12 mouse cellular contexts compared by ENCODE assay signal in the genomic region with DNA sequence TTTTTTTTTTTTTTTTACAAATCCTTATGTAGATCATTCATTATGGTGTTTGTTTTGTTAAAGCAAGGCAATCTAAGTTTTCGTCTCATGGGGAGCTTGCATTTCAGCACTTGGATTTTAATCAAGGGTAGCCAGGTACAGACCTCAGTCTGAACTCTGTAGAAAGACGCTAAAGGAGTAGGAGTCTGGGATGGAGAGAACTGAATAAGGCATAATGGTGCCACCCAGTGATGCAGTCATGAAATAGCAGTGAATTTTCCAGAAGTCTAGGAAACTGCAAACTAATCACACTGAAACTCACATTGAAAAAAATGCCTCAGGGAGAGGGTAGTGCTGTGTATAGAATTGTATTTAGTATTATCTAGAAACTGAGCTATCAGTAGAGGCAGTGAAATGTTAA.
DNase-seq lines count a peak whose midpoint lies in the region; ATAC-seq lines count a peak whose summit lies in the region.
"Had no signal": no experiment of that assay in that cellular context is flagged by ENCODE, and none has a peak within 500 bp of the region (broad histone marks: within the 10 kb centered on the region; RNA-seq: fewer than 3 reads in every experiment).

No protein-coding gene starts in this region.

- no peaks in the 10 kb centered on the region for H3K27me3 ChIP-seq in embryonic facial prominence, embryonic 11.5 days (ENCODE audit: control insufficient read depth, insufficient read depth, low read length)
- H3K27me3 ChIP-seq in embryonic facial prominence, embryonic 10.5 days (replicated peaks; ENCODE audit: low read depth, poor library complexity, severe bottlenecking) = no peaks in the 10 kb centered on the region

- H3K4me3 ChIP-seq in embryonic facial prominence, embryonic 11.5 days (ENCODE audit: low read depth, low read length) = no peak overlapping the region
- H3K4me3 ChIP-seq in embryonic facial prominence, embryonic 10.5 days = no peak overlapping the region
- H3K4me3 ChIP-seq: heart, embryonic 10.5 days had no signal

- WGBS in embryonic facial prominence, embryonic 11.5 days = 46% methylated on average over 2 of the region's 2 CpGs
- WGBS in embryonic facial prominence, embryonic 10.5 days = 53% methylated on average over 2 of the region's 2 CpGs

- no peaks in the 10 kb centered on the region for H3K4me1 ChIP-seq in embryonic facial prominence, embryonic 11.5 days (ENCODE audit: control insufficient read depth, insufficient read depth, low read length)
- no peaks in the 10 kb centered on the region for H3K4me1 ChIP-seq in embryonic facial prominence, embryonic 10.5 days
- H3K4me1 ChIP-seq: heart, embryonic 10.5 days had no signal

- ATAC-seq in embryonic facial prominence, embryonic 11.5 days (replicated peaks; ENCODE audit: insufficient number of reproducible peaks, low FRiP score, low TSS enrichment, low read depth) = no peak
- ATAC-seq in megakaryocyte progenitor cell, adult 5-6 weeks (replicated peaks; ENCODE audit: poor library complexity) = no peak
- ATAC-seq: inflammation-experienced regulatory T-cells, adult 6 months had no signal

- no peak overlapping the region for H3K27ac ChIP-seq in embryonic facial prominence, embryonic 11.5 days (replicated peaks; ENCODE audit: low read depth, low read length)
- H3K27ac ChIP-seq in embryonic facial prominence, embryonic 10.5 days (replicated peaks) = no peak overlapping the region
- H3K27ac ChIP-seq: heart, embryonic 10.5 days; liver, embryonic 14.5 days had no signal

- no peak overlapping the region for H3K9ac ChIP-seq in embryonic facial prominence, embryonic 11.5 days (replicated peaks; ENCODE audit: low read length)
- H3K9ac ChIP-seq: liver, embryonic 14.5 days had no signal

- no peaks in the 10 kb centered on the region for H3K36me3 ChIP-seq in embryonic facial prominence, embryonic 11.5 days (replicated peaks; ENCODE audit: control insufficient read depth, insufficient read depth, low read depth, low read length)
- no peaks in the 10 kb centered on the region for H3K36me3 ChIP-seq in embryonic facial prominence, embryonic 10.5 days (replicated peaks)
- H3K36me3 ChIP-seq: heart, embryonic 10.5 days had no signal

- H3K9me3 ChIP-seq in embryonic facial prominence, embryonic 11.5 days (replicated peaks; ENCODE audit: control insufficient read depth, low read length) = no peaks in the 10 kb centered on the region
- no peaks in the 10 kb centered on the region for H3K9me3 ChIP-seq in embryonic facial prominence, embryonic 10.5 days
- H3K9me3 ChIP-seq: heart, embryonic 10.5 days had no signal

- H3K4me2 ChIP-seq in embryonic facial prominence, embryonic 11.5 days (ENCODE audit: low read depth, low read length) = no peak overlapping the region
- H3K4me2 ChIP-seq: midbrain, embryonic 11.5 days had no signal

- peak; percentile 33 for DNase-seq in embryonic facial prominence, embryonic 11.5 days (ENCODE audit: low spot score)
- DNase-seq in embryonic facial prominence, embryonic 10.5 days (ENCODE audit: low spot score) = no peak
- DNase-seq in layer of hippocampus, adult 18-20 months (ENCODE audit: low spot score in 2 of 2) = peak; percentile 4 to 26
- no peak for DNase-seq in layer of hippocampus, adult 9-11 months
- peak; percentile 40 to 42 for DNase-seq in right cerebral cortex, postnatal 10 days (ENCODE audit: low spot score in 2 of 2)
- DNase-seq in right cerebral cortex, postnatal 25 days = no peak
- no peak for DNase-seq in adrenal gland, adult 2 months

Comparison
In these comparisons a context has a peak if more than half of its experiments do, and no peak if none do; other contexts are left out.
1. DNase-seq: peak in embryonic facial prominence, embryonic 11.5 days (single experiment), layer of hippocampus, adult 18-20 months (2 of 2) and right cerebral cortex, postnatal 10 days (2 of 2); none in embryonic facial prominence, embryonic 10.5 days (single experiment), layer of hippocampus, adult 9-11 months (single experiment), right cerebral cortex, postnatal 25 days (single experiment) and adrenal gland, adult 2 months (single experiment).